Mouse (Mus musculus) hindbrain, postnatal 0 days (tissue): ENCODE measurements around the gene Rnaset2b. TPM values are rescaled to one million over a fixed set of nuclear protein-coding genes. Genes with fewer than 3 reads are reported as not detected.
"Not testable (repeated sequence)": the region's sequence is repeated elsewhere in the genome, so short reads cannot be mapped to it uniquely, and the experiment has no call there.

Experiments used
- ATAC-seq: fragments of 200-750 bp; cut with Nextera tagmentation; 2 replicates; pipeline ENCODE4 v1.8.0; 2017; ENCODE audit warnings: mild to moderate bottlenecking, moderate TSS enrichment, moderate library complexity
- DNase-seq: peaks from one replicate; pipeline ENCODE4 v3.0.0-alpha.2; 2015; ENCODE audit warnings: low spot score
- H3K27ac ChIP-seq: fragments of 300-500 bp; sonication (generic); 2 replicates; pipeline ENCODE4 v1.5.1; 2014; ENCODE audit warnings: mild to moderate bottlenecking
- H3K27me3 ChIP-seq: fragments of 300-500 bp; sonication (generic); 2 replicates; pipeline ENCODE4 v1.6.1; 2014; ENCODE audit warnings: low read length, mixed read lengths; ENCODE audit not compliant: insufficient read depth
- H3K36me3 ChIP-seq: fragments of 300-500 bp; sonication (generic); 2 replicates; pipeline ENCODE4 v1.6.1; 2014; ENCODE audit warnings: low read length, mixed read lengths; ENCODE audit not compliant: insufficient read depth
- H3K4me1 ChIP-seq: fragments of 300-500 bp; sonication (generic); 2 replicates; pipeline ENCODE4 v1.6.1; 2014; ENCODE audit warnings: antibody characterized with exemption, low read length, mixed read lengths; ENCODE audit not compliant: insufficient read depth
- H3K4me2 ChIP-seq: fragments of 300-500 bp; sonication (generic); 2 replicates; pipeline ENCODE4 v1.6.1; 2014; ENCODE audit warnings: low read depth, mild to moderate bottlenecking, low read length, moderate library complexity, mixed read lengths
- H3K4me3 ChIP-seq: fragments of 300-500 bp; sonication (generic); 2 replicates; pipeline ENCODE4 v1.5.1; 2014; ENCODE audit warnings: low read length
- H3K9ac ChIP-seq: fragments of 300-500 bp; sonication (generic); replicated peaks from 2 replicates; pipeline ENCODE4 v1.6.1; 2014; ENCODE audit warnings: mild to moderate bottlenecking, low read length, moderate library complexity, mixed read lengths
- H3K9me3 ChIP-seq: fragments of 300-500 bp; sonication (generic); 2 replicates; pipeline ENCODE4 v1.6.1; 2016; ENCODE audit warnings: low read length, mixed read lengths
- WGBS: fragments of 180-500 bp; shearing (Covaris S2); extraction: QIAGEN DNeasy Blood & Tissue Kit; methylation state at CpG from one replicate; pipeline ENCODE4 v1.1.7; 2014; 5-methylcytosine and 5-hydroxymethylcytosine counted together
- polyA plus RNA-seq: library from polyadenylated mRNA; unstranded; fragments of >200 nt; fragmentation: Nextera tagmentation; extraction: Ambion mirVana; gene quantifications from 2 replicates; pipeline ENCODE4 v1.2.1, GENCODE M21; 2015
- total RNA-seq: library from RNA; depleted of rRNA; stranded (reverse); fragments of >200 nt; gene quantifications from 2 replicates; pipeline ENCODE4 v1.2.3, GENCODE M21; 2014

Gene Rnaset2b
- total and polyA plus RNA-seq, 2 experiments from 2014 or later: 24.9 to 150 TPM

DNA sequence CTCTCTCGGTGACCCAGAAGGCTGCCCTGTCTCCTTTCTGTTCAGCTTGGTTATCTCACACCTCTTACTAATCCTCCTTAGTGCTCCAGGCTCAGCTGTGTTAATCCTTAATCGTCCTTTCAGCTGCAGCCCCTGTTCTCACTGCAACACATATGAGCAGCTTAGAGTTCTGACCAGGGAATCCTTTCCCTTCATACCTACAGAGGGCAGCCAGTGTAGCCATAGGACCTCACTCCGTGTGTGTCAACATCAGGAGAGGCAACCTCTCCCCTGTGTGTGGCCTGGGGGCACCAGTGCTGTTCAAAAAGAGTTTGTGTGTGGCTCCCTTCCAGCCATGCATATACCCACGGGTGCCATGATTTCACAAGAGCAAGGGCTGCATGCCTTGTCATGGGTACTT, 35.2 kb downstream of the Rnaset2b start:
- ATAC-seq, H3K4me1 ChIP-seq, H3K4me2 ChIP-seq, H3K27me3 ChIP-seq, H3K4me3 ChIP-seq, H3K9ac ChIP-seq, DNase-seq, H3K9me3 ChIP-seq, H3K27ac ChIP-seq, H3K36me3 ChIP-seq: not testable (repeated sequence)
- WGBS: 77% methylated on average over 3 of the region's 4 CpGs

DNA sequence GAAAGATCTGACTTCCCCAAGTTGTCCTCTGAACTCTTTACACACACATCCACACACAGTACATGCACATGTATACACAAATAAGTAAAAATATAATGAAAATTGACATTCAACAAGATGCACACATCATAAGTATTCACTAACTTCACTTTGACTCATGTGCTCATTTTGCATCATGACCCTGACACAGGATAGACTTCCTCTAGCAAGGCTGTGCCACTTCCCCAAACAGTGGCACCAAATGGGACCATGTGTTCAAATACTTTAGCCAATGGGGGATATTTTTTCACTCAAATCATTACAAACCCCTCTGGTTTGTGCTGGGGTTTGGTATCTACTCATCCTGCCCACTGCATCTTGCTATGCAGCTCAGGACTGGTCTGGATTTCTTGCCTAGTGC, 38.5 kb downstream of the Rnaset2b start:
- not testable (repeated sequence) for H3K4me2 ChIP-seq, H3K9me3 ChIP-seq, H3K36me3 ChIP-seq, ATAC-seq, H3K9ac ChIP-seq, H3K4me1 ChIP-seq, DNase-seq, H3K27ac ChIP-seq, H3K4me3 ChIP-seq, H3K27me3 ChIP-seq

DNA sequence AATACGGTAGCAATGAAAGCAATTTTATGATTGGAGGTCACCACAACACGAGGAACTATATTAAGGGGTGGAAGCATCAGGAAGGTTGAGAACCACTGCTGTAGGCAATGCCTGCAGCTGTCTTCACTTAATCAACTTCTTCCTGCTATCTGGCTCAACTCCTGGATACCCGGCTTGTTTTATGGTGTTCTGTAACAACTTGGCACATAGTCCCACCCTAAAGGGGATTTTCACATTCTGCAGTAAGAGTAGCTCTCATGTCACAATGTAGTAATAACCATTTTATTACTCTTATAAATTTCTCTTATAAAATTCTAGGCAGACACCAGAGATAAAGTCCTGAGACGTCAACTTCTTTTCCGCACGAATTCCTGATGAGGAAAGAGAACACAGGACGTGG, 39.0 kb downstream of the Rnaset2b start:
- H3K4me2 ChIP-seq, ATAC-seq, H3K9ac ChIP-seq, DNase-seq, H3K27ac ChIP-seq, H3K9me3 ChIP-seq, H3K27me3 ChIP-seq, H3K36me3 ChIP-seq, H3K4me3 ChIP-seq, H3K4me1 ChIP-seq: not testable (repeated sequence)
- no CpG with 5 or more reads among the region's 7 CpGs for WGBS

DNA sequence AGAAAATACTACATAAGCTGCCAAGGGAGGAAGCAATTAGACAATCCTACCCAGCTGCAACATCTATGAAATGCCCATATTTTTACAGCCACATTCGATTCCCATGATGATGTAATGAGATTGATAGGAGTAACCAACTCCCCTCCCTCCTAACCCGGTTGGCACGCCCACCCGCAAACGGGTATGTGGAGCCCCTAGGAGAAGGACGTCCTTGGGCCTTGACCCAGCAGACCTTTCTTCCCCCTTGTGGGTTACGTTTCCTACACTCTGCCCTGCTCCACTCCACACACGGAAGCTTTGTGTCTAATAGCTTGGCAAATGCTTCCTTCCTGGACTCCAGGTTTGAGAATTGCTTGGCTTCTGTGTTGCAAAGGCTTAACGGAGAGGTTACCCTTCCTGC, 39.5 kb downstream of the Rnaset2b start:
- not testable (repeated sequence) for H3K36me3 ChIP-seq, H3K9ac ChIP-seq, H3K27me3 ChIP-seq, H3K4me2 ChIP-seq, H3K9me3 ChIP-seq, H3K4me1 ChIP-seq, H3K27ac ChIP-seq, ATAC-seq, H3K4me3 ChIP-seq, DNase-seq
- WGBS: 70% methylated on average over 4 of the region's 9 CpGs

DNA sequence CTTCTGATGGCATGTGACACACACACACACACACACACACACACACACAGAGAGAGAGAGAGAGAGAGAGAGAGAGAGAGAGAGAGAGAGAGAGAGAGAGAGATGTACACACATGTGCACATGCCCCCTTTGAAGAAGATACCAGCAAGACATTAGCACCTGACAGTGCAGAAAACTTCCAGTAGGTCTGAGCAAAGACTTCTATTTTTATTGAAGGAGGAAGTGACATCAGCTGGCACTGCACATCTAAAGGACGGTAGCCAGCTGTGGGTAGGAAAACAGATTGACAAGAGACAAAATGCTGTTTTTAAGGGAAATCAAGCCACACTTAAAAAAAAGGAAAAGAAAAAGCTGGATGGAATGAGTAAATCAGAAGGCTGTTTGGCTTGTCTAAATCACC, 43.8 kb downstream of the Rnaset2b start:
- DNase-seq: not testable (repeated sequence)

GRCm38 (mm10) chr17:7025257-7025656, 54.8 kb downstream of the Rnaset2b start, which contains the start of gene Gm1604a:
Gene Gm1604a (plus strand): TSS chr17:7025568.
- not testable (repeated sequence) for H3K9ac ChIP-seq, H3K27ac ChIP-seq, H3K9me3 ChIP-seq, H3K4me2 ChIP-seq, DNase-seq, H3K27me3 ChIP-seq, H3K36me3 ChIP-seq, H3K4me3 ChIP-seq, H3K4me1 ChIP-seq
- peak; percentile 82 for ATAC-seq
- WGBS: 11% methylated on average over 6 of the region's 14 CpGs

More for the DNA sequence above, 43.8 kb downstream of the Rnaset2b start:
- WGBS: no CpG with 5 or more reads among the region's 1 CpGs
- not testable (repeated sequence) for H3K9me3 ChIP-seq, H3K4me3 ChIP-seq, H3K36me3 ChIP-seq, H3K9ac ChIP-seq, H3K27ac ChIP-seq, ATAC-seq, H3K27me3 ChIP-seq, H3K4me1 ChIP-seq, H3K4me2 ChIP-seq

- H3K4me1 ChIP-seq, H3K27ac ChIP-seq, H3K9ac ChIP-seq, DNase-seq, H3K4me2 ChIP-seq, H3K36me3 ChIP-seq, H3K27me3 ChIP-seq, H3K9me3 ChIP-seq, H3K4me3 ChIP-seq: not testable (repeated sequence)
- ATAC-seq: peak; percentile 81
- WGBS: 32% methylated on average over 3 of the region's 14 CpGs
Observed at GRCm38 (mm10) chr17:7025764-7026346, 55.4 kb downstream of the Rnaset2b start.

DNA sequence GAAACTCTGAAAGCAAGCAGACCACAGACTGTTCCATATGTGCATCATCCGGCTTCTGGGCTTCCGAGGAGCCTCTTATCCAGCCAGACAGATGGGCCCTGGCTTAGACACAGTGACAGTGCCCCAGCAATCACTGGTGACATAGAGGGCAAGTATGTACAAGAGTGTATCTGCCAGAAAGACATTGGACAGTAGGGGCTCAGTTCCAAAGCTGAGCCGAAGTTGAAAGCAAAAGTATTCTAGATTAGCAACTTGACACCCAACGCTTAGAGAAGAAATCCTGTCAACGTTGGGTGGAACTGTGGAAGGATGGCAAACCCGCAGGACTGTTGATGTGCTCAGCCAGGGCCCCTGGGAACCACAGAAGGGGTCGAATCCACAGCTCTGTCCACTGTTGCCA, 59.8 kb downstream of the Rnaset2b start:
- not testable (repeated sequence) for H3K4me1 ChIP-seq, H3K27ac ChIP-seq, H3K9me3 ChIP-seq, H3K27me3 ChIP-seq, H3K36me3 ChIP-seq, DNase-seq, H3K9ac ChIP-seq, ATAC-seq, H3K4me2 ChIP-seq, H3K4me3 ChIP-seq
- 70% methylated on average over 5 of the region's 7 CpGs for WGBS

DNA sequence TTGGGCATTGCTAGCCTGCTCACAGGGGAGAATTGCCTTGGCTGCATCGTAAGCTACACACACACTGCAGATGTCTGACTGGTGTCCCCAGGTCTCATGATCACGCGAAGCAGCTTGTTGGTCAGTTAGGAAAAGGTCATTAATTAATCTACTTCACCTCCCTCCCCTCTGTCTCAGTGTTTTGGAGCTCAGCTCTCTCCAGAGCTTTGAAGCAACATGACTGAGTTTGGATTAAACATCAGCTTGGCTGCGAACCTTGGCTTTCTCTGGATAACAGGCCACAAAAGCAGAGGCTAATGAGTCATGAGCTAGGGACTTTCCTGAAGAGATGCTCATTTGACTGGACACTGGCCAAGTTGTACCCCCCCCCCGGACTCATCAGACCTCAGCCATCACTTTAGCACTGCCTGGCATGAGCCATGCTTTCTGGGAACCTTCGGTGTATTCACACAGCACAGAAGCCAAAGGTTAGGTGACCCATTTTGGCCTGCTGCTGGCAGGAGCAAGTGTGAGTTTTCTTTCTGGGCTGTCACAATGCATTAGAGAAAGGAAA, 60.3 kb downstream of the Rnaset2b start:
- H3K4me2 ChIP-seq, DNase-seq, H3K9me3 ChIP-seq, H3K27ac ChIP-seq, H3K27me3 ChIP-seq, H3K4me3 ChIP-seq, ATAC-seq, H3K36me3 ChIP-seq, H3K4me1 ChIP-seq, H3K9ac ChIP-seq: not testable (repeated sequence)
- 50% methylated on average over 3 of the region's 6 CpGs for WGBS
